Mouse (Mus musculus): ENCODE results near the gene Man2a1. TPM values are rescaled to one million over a fixed set of nuclear protein-coding genes. Genes with fewer than 3 reads are reported as not detected.

The Man2a1 gene
- total RNA-seq, 2 experiments from 2014 or later = 14.6 to 16.2 TPM

- TF ChIP-seq CTCF (conservative IDR thresholded peaks at IDR 0.05) = no peak
- H3K4me3 ChIP-seq = no peak overlapping the region
- DNase-seq (ENCODE audit: low spot score in 2 of 2) = no peak
- no peak overlapping the region for H3K27ac ChIP-seq
Measured at GRCm38 (mm10) chr17:64765286-64765685, 164.8 kb downstream of the Man2a1 start.

GRCm38 (mm10) chr17:64766507-64766906 is 166.0 kb downstream of the Man2a1 start:
- no peak for DNase-seq (ENCODE audit: low spot score in 2 of 2)
- H3K4me3 ChIP-seq = no peak overlapping the region
- no peak overlapping the region for H3K27ac ChIP-seq
- no peak for TF ChIP-seq CTCF (conservative IDR thresholded peaks at IDR 0.05)

- DNase-seq (ENCODE audit: low spot score in 2 of 2) = peak; percentile 16 to 32
- no peak for TF ChIP-seq CTCF (conservative IDR thresholded peaks at IDR 0.05)
- H3K4me3 ChIP-seq = no peak overlapping the region
- no peak overlapping the region for H3K27ac ChIP-seq
Measured at GRCm38 (mm10) chr17:64770277-64770676, 169.7 kb downstream of the Man2a1 start.

GRCm38 (mm10) chr17:64772611-64773010 is 172.1 kb downstream of the Man2a1 start:
- Histone ChIP-seq H3K4me3 (no peak overlapping the region), H3K27ac (no peak overlapping the region)
- no peak for DNase-seq (ENCODE audit: low spot score in 2 of 2)
- TF ChIP-seq CTCF (conservative IDR thresholded peaks at IDR 0.05) = no peak

- H3K27ac ChIP-seq = no peak overlapping the region
- DNase-seq (ENCODE audit: low spot score in 2 of 2) = no peak
- H3K4me3 ChIP-seq = no peak overlapping the region
- no peak for TF ChIP-seq CTCF (conservative IDR thresholded peaks at IDR 0.05)
Measured at GRCm38 (mm10) chr17:64774218-64774617, 173.7 kb downstream of the Man2a1 start.

- Histone ChIP-seq H3K4me3 (no peak overlapping the region), H3K27ac (no peak overlapping the region)
- no peak for TF ChIP-seq CTCF (conservative IDR thresholded peaks at IDR 0.05)
- no peak for DNase-seq (ENCODE audit: low spot score in 2 of 2)
Measured at GRCm38 (mm10) chr17:64778300-64778699, 177.8 kb downstream of the Man2a1 start.

- H3K27ac ChIP-seq = no peak overlapping the region
- no peak overlapping the region for H3K4me3 ChIP-seq
- no peak for TF ChIP-seq CTCF (conservative IDR thresholded peaks at IDR 0.05)
- DNase-seq (ENCODE audit: low spot score in 2 of 2) = no peak
Measured at GRCm38 (mm10) chr17:64778756-64779155, 178.2 kb downstream of the Man2a1 start.

- Histone ChIP-seq H3K4me3 (no peak overlapping the region), H3K27ac (no peak overlapping the region)
- TF ChIP-seq CTCF (conservative IDR thresholded peaks at IDR 0.05) = no peak
- no peak for DNase-seq (ENCODE audit: low spot score in 2 of 2)
Measured at GRCm38 (mm10) chr17:64780753-64781490, 180.4 kb downstream of the Man2a1 start.

GRCm38 (mm10) chr17:64782307-64782706 is 181.8 kb downstream of the Man2a1 start:
- H3K27ac ChIP-seq = no peak overlapping the region
- TF ChIP-seq CTCF (conservative IDR thresholded peaks at IDR 0.05) = no peak

GRCm38 (mm10) chr17:64785961-64786360 is 185.4 kb downstream of the Man2a1 start:
- no peak for DNase-seq (ENCODE audit: low spot score in 2 of 2)
- TF ChIP-seq CTCF (conservative IDR thresholded peaks at IDR 0.05) = no peak
- Histone ChIP-seq H3K27ac (no peak overlapping the region), H3K4me3 (no peak overlapping the region)

More at GRCm38 (mm10) chr17:64782307-64782706, 181.8 kb downstream of the Man2a1 start:
- no peak overlapping the region for H3K4me3 ChIP-seq
- no peak for DNase-seq (ENCODE audit: low spot score in 2 of 2)

GRCm38 (mm10) chr17:64788301-64788700 is 187.8 kb downstream of the Man2a1 start:
- DNase-seq (ENCODE audit: low spot score in 2 of 2) = no peak

GRCm38 (mm10) chr17:64789175-64789574 is 188.6 kb downstream of the Man2a1 start:
- no peak overlapping the region for H3K27ac ChIP-seq
- no peak overlapping the region for H3K4me3 ChIP-seq
- TF ChIP-seq CTCF (conservative IDR thresholded peaks at IDR 0.05) = no peak
- DNase-seq (ENCODE audit: low spot score in 2 of 2) = no peak

More at GRCm38 (mm10) chr17:64788301-64788700, 187.8 kb downstream of the Man2a1 start:
- Histone ChIP-seq H3K4me3 (no peak overlapping the region), H3K27ac (no peak overlapping the region)
- TF ChIP-seq CTCF (conservative IDR thresholded peaks at IDR 0.05) = no peak

GRCm38 (mm10) chr17:64792076-64792475 is 191.5 kb downstream of the Man2a1 start:
- no peak for TF ChIP-seq CTCF (conservative IDR thresholded peaks at IDR 0.05)
- no peak overlapping the region for H3K27ac ChIP-seq
- no peak overlapping the region for H3K4me3 ChIP-seq
- no peak for DNase-seq (ENCODE audit: low spot score in 2 of 2)

- TF ChIP-seq CTCF (conservative IDR thresholded peaks at IDR 0.05) = no peak
- Histone ChIP-seq H3K4me3 (no peak overlapping the region), H3K27ac (no peak overlapping the region)
- no peak for DNase-seq (ENCODE audit: low spot score in 2 of 2)
Measured at GRCm38 (mm10) chr17:64792623-64793022, 192.1 kb downstream of the Man2a1 start.
